Mouse (Mus musculus) limb, embryonic 13.5 days (tissue): ENCODE data around the gene Tigd3. TPM values are rescaled to one million over a fixed set of nuclear protein-coding genes. Genes with fewer than 3 reads are reported as not detected.
A peak's percentile ranks its signal among the peaks of the same experiment; 100 is the strongest.

ENCODE experiments used
- ATAC-seq: fragments of 200-750 bp; cut with Nextera tagmentation; 2 replicates; pipeline ENCODE4 v1.8.0; 2017; ENCODE audit warnings: low read depth, moderate number of reproducible peaks, moderate TSS enrichment; ENCODE audit not compliant: low FRiP score
- H3K27ac ChIP-seq: fragments of 300-500 bp; sonication (generic); 2 replicates; pipeline ENCODE4 v1.5.1; 2015; ENCODE audit warnings: inconsistent platforms, mild to moderate bottlenecking, moderate library complexity
- H3K27me3 ChIP-seq: fragments of 300-500 bp; sonication (generic); 2 replicates; pipeline ENCODE4 v1.6.1; 2015; ENCODE audit warnings: mild to moderate bottlenecking, inconsistent platforms
- H3K36me3 ChIP-seq: fragments of 300-500 bp; sonication (generic); 2 replicates; pipeline ENCODE4 v1.6.1; 2015; ENCODE audit warnings: inconsistent platforms, mild to moderate bottlenecking, moderate library complexity
- H3K4me1 ChIP-seq: fragments of 300-500 bp; sonication (generic); 2 replicates; pipeline ENCODE4 v1.6.1; 2015; ENCODE audit warnings: inconsistent platforms
- H3K4me2 ChIP-seq: fragments of 300-500 bp; sonication (generic); replicated peaks from 2 replicates; pipeline ENCODE4 v1.6.1; 2015; ENCODE audit warnings: inconsistent platforms, mild to moderate bottlenecking, moderate library complexity
- H3K4me3 ChIP-seq: fragments of 300-500 bp; sonication (generic); 2 replicates; pipeline ENCODE4 v1.5.1; 2015; ENCODE audit warnings: moderate library complexity, mild to moderate bottlenecking, inconsistent platforms
- H3K9ac ChIP-seq: fragments of 300-500 bp; sonication (generic); 2 replicates; pipeline ENCODE4 v1.6.1; 2015; ENCODE audit warnings: mild to moderate bottlenecking, inconsistent platforms
- H3K9me3 ChIP-seq: fragments of 300-500 bp; sonication (generic); 2 replicates; pipeline ENCODE4 v1.6.1; 2016; ENCODE audit warnings: inconsistent platforms
- WGBS: fragments of 180-500 bp; shearing (Covaris S2); methylation state at CpG from one replicate; pipeline ENCODE4 v1.1.7; 2015; 5-methylcytosine and 5-hydroxymethylcytosine counted together
- polyA plus RNA-seq: library from polyadenylated mRNA; unstranded; fragments of >200 nt; fragmentation: Nextera tagmentation; extraction: Ambion mirVana; gene quantifications from 2 replicates; pipeline ENCODE4 v1.2.1, GENCODE M21; 2015

The Tigd3 gene
- 4.7 and 5.5 TPM in 2 replicates for polyA plus RNA-seq

DNA sequence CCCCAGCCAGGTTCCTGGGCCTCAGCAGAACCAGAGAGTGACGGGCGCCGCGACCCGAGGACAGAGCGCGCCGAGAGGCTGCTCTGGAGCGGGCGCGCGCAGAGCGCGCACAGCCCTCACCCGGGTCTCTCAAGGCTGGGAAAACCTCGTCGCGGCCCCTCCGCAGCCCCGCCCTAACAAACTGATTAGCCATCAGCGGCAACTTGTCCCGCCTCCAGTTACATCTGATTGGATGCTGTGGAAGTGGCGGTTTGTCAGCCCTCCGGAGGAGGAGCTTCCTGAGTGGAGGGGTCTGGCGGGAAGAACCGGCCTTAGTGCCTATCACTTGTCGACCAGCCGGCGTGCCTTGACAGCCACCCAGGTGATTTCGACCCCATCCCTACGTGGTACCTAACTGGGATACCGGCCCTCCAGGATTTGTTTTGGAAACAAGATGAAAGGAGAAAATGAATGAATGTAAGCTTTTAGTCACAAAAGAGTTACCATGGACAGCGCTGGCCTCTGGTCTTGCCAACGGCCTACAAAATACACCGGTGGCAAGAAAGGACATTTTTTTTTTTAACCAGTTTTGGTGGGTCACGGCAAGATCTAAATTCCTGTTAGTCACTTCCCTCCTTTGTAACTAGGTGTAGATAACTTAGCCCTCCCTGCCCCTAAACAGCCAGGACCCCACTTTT lies at the start of gene Tigd3:
Tigd3 (minus strand) TSS at position 148 of the 677 bp plus-strand sequence.
- H3K36me3 ChIP-seq = peaks cover 42% of the 10 kb centered on the region
- H3K4me2 ChIP-seq = peak within 1 kb of the TSS; percentile 90
- H3K27me3 ChIP-seq = no peaks in the 10 kb centered on the region
- H3K4me1 ChIP-seq = peaks cover 19% of the 10 kb centered on the region
- peak within 1 kb of the TSS; percentile 22 for H3K27ac ChIP-seq
- H3K9ac ChIP-seq = peak within 1 kb of the TSS; percentile 82
- no peaks in the 10 kb centered on the region for H3K9me3 ChIP-seq
- peak; percentile 98 for ATAC-seq
- WGBS = 3% methylated on average over 36 of the region's 36 CpGs
- peak within 1 kb of the TSS; percentile 62 for H3K4me3 ChIP-seq

GRCm38 (mm10) chr19:5943404-5943803 lies 49.5 kb upstream of the Tigd3 start:
- ATAC-seq = no peak
- Histone ChIP-seq H3K36me3 (peaks cover 89% of the 10 kb centered on the region), H3K4me1 (peaks cover 11% of the 10 kb centered on the region), H3K9ac (no peak overlapping the region), H3K4me3 (no peak overlapping the region), H3K27ac (no peak overlapping the region), H3K27me3 (no peaks in the 10 kb centered on the region), H3K4me2 (no peak overlapping the region), H3K9me3 (no peaks in the 10 kb centered on the region)
- 90% methylated on average over 15 of the region's 15 CpGs for WGBS

- 88% methylated on average over 7 of the region's 7 CpGs for WGBS
- H3K36me3 ChIP-seq = peaks cover 81% of the 10 kb centered on the region
Observed at GRCm38 (mm10) chr19:5942581-5942980, 48.6 kb upstream of the Tigd3 start.

GRCm38 (mm10) chr19:5940656-5941055 lies 46.7 kb upstream of the Tigd3 start:
- 87% methylated on average over 10 of the region's 10 CpGs for WGBS
- H3K27ac ChIP-seq = peak overlapping the region; percentile 63; the same call in 1 of the 2 replicates
- peaks cover 64% of the 10 kb centered on the region for H3K36me3 ChIP-seq
- no peak for ATAC-seq
- no peaks in the 10 kb centered on the region for H3K9me3 ChIP-seq
- no peak overlapping the region for H3K4me2 ChIP-seq
- peaks cover 11% of the 10 kb centered on the region for H3K4me1 ChIP-seq
- no peaks in the 10 kb centered on the region for H3K27me3 ChIP-seq
- H3K9ac ChIP-seq = no peak overlapping the region
- no peak overlapping the region for H3K4me3 ChIP-seq

More at GRCm38 (mm10) chr19:5942581-5942980, 48.6 kb upstream of the Tigd3 start:
- Histone ChIP-seq H3K9me3 (no peaks in the 10 kb centered on the region), H3K4me2 (no peak overlapping the region), H3K27ac (no peak overlapping the region), H3K27me3 (no peaks in the 10 kb centered on the region), H3K9ac (no peak overlapping the region), H3K4me1 (peaks cover 11% of the 10 kb centered on the region), H3K4me3 (no peak overlapping the region)
- ATAC-seq = no peak

- ATAC-seq = no peak
- Histone ChIP-seq H3K4me3 (no peak overlapping the region), H3K9ac (no peak overlapping the region), H3K27me3 (no peaks in the 10 kb centered on the region), H3K27ac (peak overlapping the region; percentile 63), H3K9me3 (no peaks in the 10 kb centered on the region), H3K36me3 (peaks cover 59% of the 10 kb centered on the region), H3K4me2 (no peak overlapping the region), H3K4me1 (peaks cover 15% of the 10 kb centered on the region)
- 49% methylated on average over 4 of the region's 4 CpGs for WGBS
Observed at GRCm38 (mm10) chr19:5940173-5940572, 46.2 kb upstream of the Tigd3 start.

GRCm38 (mm10) chr19:5939715-5940114 lies 45.8 kb upstream of the Tigd3 start:
- Histone ChIP-seq H3K9me3 (no peaks in the 10 kb centered on the region), H3K4me3 (no peak overlapping the region), H3K27ac (peak overlapping the region; percentile 63), H3K4me1 (peaks cover 16% of the 10 kb centered on the region), H3K27me3 (no peaks in the 10 kb centered on the region), H3K9ac (no peak overlapping the region), H3K4me2 (no peak overlapping the region), H3K36me3 (peaks cover 55% of the 10 kb centered on the region)
- no peak for ATAC-seq
- WGBS = 82% methylated on average over 5 of the region's 5 CpGs

- Histone ChIP-seq H3K9ac (no peak overlapping the region), H3K36me3 (peaks cover 43% of the 10 kb centered on the region), H3K27me3 (no peaks in the 10 kb centered on the region), H3K4me1 (peaks cover 16% of the 10 kb centered on the region), H3K9me3 (no peaks in the 10 kb centered on the region), H3K27ac (no peak overlapping the region), H3K4me3 (no peak overlapping the region), H3K4me2 (no peak overlapping the region)
- no peak for ATAC-seq
- WGBS = 87% methylated on average over 6 of the region's 6 CpGs
Observed at GRCm38 (mm10) chr19:5938516-5938915, 44.6 kb upstream of the Tigd3 start.

- H3K4me3 ChIP-seq = no peak overlapping the region
- peaks cover 16% of the 10 kb centered on the region for H3K4me1 ChIP-seq
- H3K27ac ChIP-seq = no peak overlapping the region
- no peaks in the 10 kb centered on the region for H3K9me3 ChIP-seq
- H3K9ac ChIP-seq = no peak overlapping the region
- H3K36me3 ChIP-seq = peaks cover 37% of the 10 kb centered on the region
- no peaks in the 10 kb centered on the region for H3K27me3 ChIP-seq
- no peak for ATAC-seq
- no peak overlapping the region for H3K4me2 ChIP-seq
- 43% methylated on average over 14 of the region's 14 CpGs for WGBS
Observed at GRCm38 (mm10) chr19:5937836-5938406, 44.0 kb upstream of the Tigd3 start.

- Histone ChIP-seq H3K9me3 (no peaks in the 10 kb centered on the region), H3K36me3 (peaks cover 31% of the 10 kb centered on the region), H3K4me1 (peaks cover 16% of the 10 kb centered on the region), H3K4me3 (no peak overlapping the region), H3K27ac (no peak overlapping the region), H3K27me3 (no peaks in the 10 kb centered on the region), H3K9ac (no peak overlapping the region), H3K4me2 (no peak overlapping the region)
- WGBS = 75% methylated on average over 21 of the region's 21 CpGs
- ATAC-seq = no peak
Observed at GRCm38 (mm10) chr19:5937095-5937835, 43.3 kb upstream of the Tigd3 start.

DNA sequence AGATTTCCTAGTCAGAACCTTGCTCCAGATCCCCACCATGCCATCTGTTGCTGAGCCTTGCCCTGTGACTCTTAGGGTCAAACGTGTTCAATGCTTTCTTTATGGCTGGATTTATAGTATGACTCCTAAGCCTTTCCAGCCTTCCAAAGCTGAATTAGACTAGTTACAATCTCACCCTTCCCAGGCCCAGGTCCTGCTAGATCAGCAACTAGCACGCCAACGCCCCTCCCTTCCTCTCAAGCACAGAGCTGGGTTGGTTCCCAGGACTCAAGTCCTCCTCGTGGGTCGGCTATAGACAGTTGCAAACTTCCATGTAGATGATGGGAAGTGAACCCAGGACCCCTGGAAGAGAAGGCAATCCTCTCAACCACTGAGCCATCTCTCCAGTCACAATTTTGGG lies 41.7 kb upstream of the Tigd3 start:
- H3K27me3 ChIP-seq = no peaks in the 10 kb centered on the region
- no peak for ATAC-seq
- no peak overlapping the region for H3K9ac ChIP-seq
- no peak overlapping the region for H3K4me3 ChIP-seq
- no peak overlapping the region for H3K4me2 ChIP-seq
- H3K27ac ChIP-seq = peak overlapping the region; percentile 39; the same call in 1 of the 2 replicates
- H3K4me1 ChIP-seq = peaks cover 16% of the 10 kb centered on the region
- no peaks in the 10 kb centered on the region for H3K9me3 ChIP-seq
- WGBS = 66% methylated on average over 5 of the region's 5 CpGs
- peaks cover 16% of the 10 kb centered on the region; the same call in 1 of the 2 replicates for H3K36me3 ChIP-seq

DNA sequence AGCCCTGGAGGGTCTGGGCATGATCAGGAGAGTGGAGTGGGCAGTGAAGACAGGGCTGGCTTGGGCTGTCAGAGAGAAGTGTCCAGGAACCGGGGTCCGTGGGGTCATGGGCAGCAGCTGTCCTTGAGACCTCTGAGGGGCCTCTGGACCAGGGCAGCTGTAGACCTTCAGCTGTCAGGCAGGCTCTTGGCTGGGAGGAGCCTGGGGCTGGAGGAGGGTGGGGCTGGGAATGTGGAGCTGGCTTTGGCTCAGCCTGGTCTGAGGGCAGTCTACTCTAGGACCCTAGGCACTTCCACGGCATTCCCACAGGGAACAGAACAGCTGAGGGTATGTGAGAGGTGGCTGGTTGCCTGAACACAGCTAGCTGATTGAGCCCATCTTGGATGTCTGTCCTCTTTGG lies 41.3 kb upstream of the Tigd3 start:
- Histone ChIP-seq H3K9ac (no peak overlapping the region), H3K4me3 (no peak overlapping the region), H3K27ac (peak overlapping the region; percentile 33; the same call in 1 of the 2 replicates), H3K4me2 (no peak overlapping the region), H3K9me3 (no peaks in the 10 kb centered on the region), H3K4me1 (peaks cover 17% of the 10 kb centered on the region), H3K36me3 (peaks cover 12% of the 10 kb centered on the region; the same call in 1 of the 2 replicates), H3K27me3 (no peaks in the 10 kb centered on the region)
- WGBS = 22% methylated on average over 3 of the region's 3 CpGs
- peak; percentile 61; the same call in 1 of the 2 replicates for ATAC-seq
